Mouse (Mus musculus): ENCODE data around the gene Gm5134.

Gm5134 gene

DNA sequence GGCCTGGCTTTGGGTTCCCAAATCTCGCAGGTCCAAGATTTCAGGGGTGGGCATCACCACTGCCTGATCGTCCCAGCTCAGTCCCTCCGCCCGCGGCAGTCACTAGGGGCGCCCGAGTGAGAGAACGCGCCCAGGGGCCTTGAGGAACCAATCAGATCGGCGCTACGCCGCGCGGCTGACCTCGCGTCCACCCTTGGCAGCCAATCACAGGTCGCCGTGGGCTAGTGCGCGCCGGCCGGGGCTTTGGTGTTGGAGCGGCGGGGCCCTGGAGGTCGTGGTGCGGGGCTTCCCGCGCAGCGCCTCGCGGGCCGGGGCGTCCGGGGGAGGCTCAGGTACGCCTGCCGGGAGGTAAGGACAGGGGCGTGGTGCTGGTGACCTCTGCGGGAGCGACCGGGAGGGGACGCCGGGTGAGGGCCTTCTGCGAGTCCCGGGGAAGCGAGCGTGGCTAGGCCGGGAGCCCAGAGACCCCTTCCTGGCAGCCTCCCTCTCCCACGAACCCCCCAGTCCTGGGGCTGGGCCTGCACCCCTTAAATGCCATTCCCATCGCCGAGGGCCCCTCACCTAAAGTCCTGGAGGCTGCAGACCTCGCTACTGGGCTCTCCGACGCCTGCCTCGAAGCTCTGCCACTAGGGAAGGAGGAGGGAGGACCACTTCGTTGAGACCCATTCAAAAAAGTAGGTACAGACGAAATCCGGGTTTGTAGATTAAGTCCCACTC lies 78.2 kb downstream of the Gm5134 start, which contains the start of gene Zfp280b:
Zfp280b (plus strand) TSS at position 249 of the 717 bp plus-strand sequence.
- DNase-seq (ENCODE audit: low read depth in 1 of 2, low spot score in 2 of 2) = peak; percentile 62 to 80

DNA sequence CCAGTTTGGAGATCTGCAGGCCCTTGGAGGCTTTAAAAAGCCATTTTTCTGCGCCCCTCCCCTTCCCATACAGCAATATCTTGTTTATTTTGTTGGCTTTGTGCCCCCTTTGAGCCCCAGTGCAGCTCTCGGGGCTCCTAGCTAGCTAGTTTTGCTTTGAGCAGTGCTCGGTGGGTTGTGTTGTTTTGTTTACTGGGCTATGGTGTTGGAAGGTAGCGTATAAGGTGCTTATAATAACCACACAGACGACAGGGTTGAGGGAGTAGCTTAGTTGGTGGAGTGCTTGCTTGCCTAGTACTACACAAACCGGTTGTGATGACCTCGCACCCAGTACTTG lies 78.8 kb downstream of the Gm5134 start:
- no peak for DNase-seq (ENCODE audit: low read depth in 1 of 2, low spot score in 2 of 2)

DNA sequence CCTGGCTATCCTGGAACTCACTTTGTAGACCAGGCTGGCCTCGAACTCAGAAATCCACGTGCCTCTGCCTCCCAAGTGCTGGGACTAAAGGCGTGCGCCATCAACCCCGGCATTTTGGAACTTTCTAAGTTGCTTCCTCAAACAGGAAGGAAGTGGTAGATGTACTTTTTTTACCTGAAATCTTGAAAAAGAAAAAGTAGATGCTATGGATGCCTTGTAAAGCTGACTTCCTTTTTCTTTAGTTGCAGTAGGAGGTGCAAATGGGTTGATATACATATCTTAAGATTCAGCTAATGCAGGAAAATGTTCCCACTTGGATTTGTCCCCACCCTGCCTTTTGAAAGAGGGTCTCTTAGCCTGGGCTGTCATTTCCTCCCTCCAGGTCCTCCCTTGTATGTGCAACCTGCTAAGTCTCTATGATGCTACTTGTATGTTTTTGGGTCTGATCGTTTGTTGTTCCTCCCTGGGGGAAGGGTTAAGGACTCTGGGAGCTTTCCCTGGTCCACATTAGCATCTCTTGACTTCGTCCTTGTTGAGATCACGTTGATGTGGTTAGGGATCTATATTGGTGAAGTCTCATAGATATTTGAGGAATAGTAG lies 79.8 kb downstream of the Gm5134 start:
- DNase-seq (ENCODE audit: low read depth in 1 of 2, low spot score in 2 of 2) = no peak

GRCm38 (mm10) chr10:76035277-76035676 lies 81.0 kb downstream of the Gm5134 start:
- DNase-seq (ENCODE audit: low read depth in 1 of 2, low spot score in 2 of 2) = no peak

GRCm38 (mm10) chr10:76036962-76037361 lies 82.6 kb downstream of the Gm5134 start:
- no peak for DNase-seq (ENCODE audit: low read depth in 1 of 2, low spot score in 2 of 2)

DNA sequence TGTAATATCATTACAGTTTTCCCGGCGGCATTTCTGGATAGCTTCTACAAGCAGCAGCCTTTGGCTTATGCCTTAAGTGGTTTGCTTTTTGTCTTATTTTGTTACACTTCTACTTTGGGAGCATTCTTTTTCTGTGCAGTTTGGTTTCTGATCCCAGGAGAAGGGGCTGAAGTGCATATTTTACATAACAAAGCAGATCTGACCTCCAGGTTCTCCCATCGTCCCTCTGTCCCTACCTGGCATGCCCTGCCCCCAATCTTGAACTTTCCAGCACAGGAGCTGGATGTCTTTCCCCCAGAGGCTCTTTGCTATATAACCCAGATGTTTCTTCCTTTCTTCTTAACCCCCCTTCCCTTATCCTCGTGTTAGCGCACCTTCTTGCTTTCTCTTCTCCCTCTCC lies 91.0 kb downstream of the Gm5134 start:
- no peak for DNase-seq (ENCODE audit: low read depth in 1 of 2, low spot score in 2 of 2)

DNA sequence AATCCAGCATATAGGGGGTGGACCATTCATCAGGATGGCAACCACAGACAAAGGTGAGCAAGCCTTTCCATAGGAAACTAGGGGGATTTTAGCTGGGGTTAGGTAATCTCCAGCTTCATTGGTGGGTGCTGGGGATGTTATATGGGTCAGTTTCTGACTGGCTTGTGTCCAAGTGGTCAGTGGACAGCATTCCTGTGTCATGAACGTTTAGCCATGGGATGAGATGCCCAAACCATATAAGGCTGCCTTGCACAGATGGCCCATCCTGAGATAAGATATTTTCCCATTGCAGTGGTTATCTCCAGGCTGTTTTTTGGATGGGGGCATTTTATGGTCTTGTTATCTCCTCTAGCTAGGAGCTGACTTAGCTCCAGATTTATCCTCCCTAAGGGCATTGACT lies 92.4 kb downstream of the Gm5134 start:
- no peak for DNase-seq (ENCODE audit: low read depth in 1 of 2, low spot score in 2 of 2)

- no peak for DNase-seq (ENCODE audit: low read depth in 1 of 2, low spot score in 2 of 2)
These were observed 93.0 kb downstream of the Gm5134 start for GRCm38 (mm10) chr10:76047182-76047869.

DNA sequence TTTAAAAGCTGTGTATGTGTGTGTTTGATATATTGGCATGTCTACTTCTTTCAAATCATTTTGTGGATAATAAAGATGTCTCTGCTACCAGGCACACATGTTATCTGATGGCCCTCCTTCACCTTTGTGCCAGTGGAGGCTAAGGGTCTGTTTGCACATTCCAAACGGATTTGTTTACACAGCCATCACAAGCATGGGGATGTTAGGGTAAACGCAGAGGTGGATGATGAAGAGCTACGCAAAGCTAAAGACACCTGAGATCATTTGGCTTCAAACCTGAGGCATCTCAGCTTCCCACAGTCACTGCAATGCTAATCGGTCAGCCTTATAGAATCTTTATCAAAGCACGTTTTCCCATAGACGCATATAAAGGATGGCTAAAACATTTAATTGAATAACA lies 94.7 kb downstream of the Gm5134 start:
- no peak for DNase-seq (ENCODE audit: low read depth in 1 of 2, low spot score in 2 of 2)

GRCm38 (mm10) chr10:76051860-76052259 lies 97.5 kb downstream of the Gm5134 start:
- DNase-seq (ENCODE audit: low read depth in 1 of 2, low spot score in 2 of 2) = no peak

Measured in monocyte, adult 2 months (primary cell).